In genomic region chr5:37335061-37335460, GRCm38 (mm10) we compare ENCODE assay signal across 28 mouse cellular contexts. TPM values are rescaled to one million over a fixed set of nuclear protein-coding genes. Genes with fewer than 3 reads are reported as not detected.
DNase-seq lines count a peak whose midpoint lies in the region; ATAC-seq and TF ChIP-seq lines count a peak whose summit lies in the region.
"Had no signal": no experiment of that assay in that cellular context is flagged by ENCODE, and none has a peak within 500 bp of the region (broad histone marks: within the 10 kb centered on the region; RNA-seq: fewer than 3 reads in every experiment).

No protein-coding gene starts in this region.

- H3K9ac ChIP-seq in kidney, embryonic 14.5 days (ENCODE audit: low read depth, low read length) = no peak overlapping the region
- H3K9ac ChIP-seq in embryonic facial prominence, embryonic 12.5 days = 0 out of 2 replicates have a peak overlapping the region, but pooled peaks have one; percentile 24
- H3K9ac ChIP-seq in limb, embryonic 13.5 days = peak overlapping the region; percentile 90; the same call in 1 of the 2 replicates
- H3K9ac ChIP-seq: heart, embryonic 15.5 days; stomach, embryonic 15.5 days had no signal

- H3K4me3 ChIP-seq in gastrocnemius, adult 2 months = no peak overlapping the region
- no peak overlapping the region for H3K4me3 ChIP-seq in kidney, embryonic 14.5 days (ENCODE audit: low read length)
- H3K4me3 ChIP-seq in embryonic facial prominence, embryonic 12.5 days = no peak overlapping the region
- peak overlapping the region; percentile 79; the same call in 1 of the 2 replicates for H3K4me3 ChIP-seq in limb, embryonic 13.5 days
- H3K4me3 ChIP-seq: erythroblast, embryonic 14.5 days; intestine, embryonic 15.5 days; layer of hippocampus, adult 2 months; megakaryocyte, embryonic 14.5 days; stomach, embryonic 15.5 days had no signal

- no peak for DNase-seq in gastrocnemius, adult 2 months
- no peak for DNase-seq in gastrocnemius, postnatal 10 days
- DNase-seq in kidney, postnatal 36 days = peak; percentile 53
- no peak for DNase-seq in urinary bladder, adult 18-20 months (ENCODE audit: low spot score in 2 of 2)
- DNase-seq: adrenal gland, postnatal 14 days; cerebellum, adult 11 months; cerebellum, adult 9-10 months; cerebellum, postnatal 36 days; gastrocnemius, postnatal 25 days; heart, adult 11 months; kidney, postnatal 10 days; lung, postnatal 4 days; midbrain, embryonic 14.5 days; right cerebral cortex, postnatal 25 days had no signal

- TF ChIP-seq CTCF in gastrocnemius, adult 2 months (IDR thresholded peaks at IDR 0.05) = no peak

- ATAC-seq in kidney, embryonic 14.5 days (ENCODE audit: low FRiP score, low TSS enrichment) = no peak
- ATAC-seq in embryonic facial prominence, embryonic 12.5 days (ENCODE audit: insufficient number of reproducible peaks, insufficient read depth, low FRiP score, low TSS enrichment) = no peak
- ATAC-seq in limb, embryonic 13.5 days (ENCODE audit: low FRiP score, low read depth) = no peak
- ATAC-seq: CD4-positive, CD25-positive, alpha-beta regulatory T cell, adult 4 months; hindbrain, postnatal 0 days; intestine, embryonic 15.5 days had no signal

- H3K4me2 ChIP-seq in kidney, embryonic 14.5 days (replicated peaks; ENCODE audit: low read depth, low read length) = no peak overlapping the region
- peak overlapping the region; percentile 66; the same call in 1 of the 2 replicates for H3K4me2 ChIP-seq in embryonic facial prominence, embryonic 12.5 days (replicated peaks)
- peak overlapping the region; percentile 81 for H3K4me2 ChIP-seq in limb, embryonic 13.5 days (replicated peaks)
- H3K4me2 ChIP-seq: liver, embryonic 11.5 days had no signal

- intact Hi-C loops in gastrocnemius, adult 2 months (cut with DNase I) = no loop called here

- H3K27me3 ChIP-seq in kidney, embryonic 14.5 days (ENCODE audit: control insufficient read depth, insufficient read depth, low read length) = no peaks in the 10 kb centered on the region
- H3K27me3 ChIP-seq in embryonic facial prominence, embryonic 12.5 days = no peaks in the 10 kb centered on the region
- no peaks in the 10 kb centered on the region for H3K27me3 ChIP-seq in limb, embryonic 13.5 days
- H3K27me3 ChIP-seq: intestine, embryonic 15.5 days; stomach, embryonic 15.5 days had no signal

- H3K36me3 ChIP-seq in kidney, embryonic 14.5 days (ENCODE audit: control insufficient read depth, insufficient read depth, low read length) = peaks cover 2% of the 10 kb centered on the region; the same call in 1 of the 2 replicates
- H3K36me3 ChIP-seq in embryonic facial prominence, embryonic 12.5 days = peaks cover 21% of the 10 kb centered on the region
- peaks cover 40% of the 10 kb centered on the region for H3K36me3 ChIP-seq in limb, embryonic 13.5 days
- H3K36me3 ChIP-seq: heart, embryonic 10.5 days; heart, embryonic 15.5 days; intestine, embryonic 15.5 days; stomach, embryonic 15.5 days had no signal

- H3K4me1 ChIP-seq in kidney, embryonic 14.5 days (ENCODE audit: control insufficient read depth, insufficient read depth, low read length) = peaks cover 26% of the 10 kb centered on the region
- H3K4me1 ChIP-seq in embryonic facial prominence, embryonic 12.5 days = peaks cover 41% of the 10 kb centered on the region
- H3K4me1 ChIP-seq in limb, embryonic 13.5 days = peaks cover 48% of the 10 kb centered on the region
- H3K4me1 ChIP-seq: megakaryocyte, embryonic 14.5 days had no signal

- WGBS in kidney, embryonic 14.5 days = 49% methylated on average over 3 of the region's 3 CpGs
- 51% methylated on average over 3 of the region's 3 CpGs for WGBS in embryonic facial prominence, embryonic 12.5 days
- WGBS in limb, embryonic 13.5 days = 53% methylated on average over 3 of the region's 3 CpGs

- no peaks in the 10 kb centered on the region for H3K9me3 ChIP-seq in kidney, embryonic 14.5 days (ENCODE audit: control insufficient read depth, low read length)
- H3K9me3 ChIP-seq in embryonic facial prominence, embryonic 12.5 days = no peaks in the 10 kb centered on the region
- no peaks in the 10 kb centered on the region for H3K9me3 ChIP-seq in limb, embryonic 13.5 days
- H3K9me3 ChIP-seq: heart, embryonic 10.5 days; heart, embryonic 15.5 days; intestine, embryonic 15.5 days; megakaryocyte, embryonic 14.5 days; stomach, embryonic 15.5 days had no signal

- peak overlapping the region; percentile 54; the same call in 1 of the 2 replicates for H3K27ac ChIP-seq in gastrocnemius, adult 2 months
- H3K27ac ChIP-seq in kidney, embryonic 14.5 days (ENCODE audit: low read depth, low read length) = no peak overlapping the region
- H3K27ac ChIP-seq in embryonic facial prominence, embryonic 12.5 days = no peak overlapping the region
- H3K27ac ChIP-seq in limb, embryonic 13.5 days = no peak overlapping the region
- H3K27ac ChIP-seq: heart, embryonic 10.5 days; heart, embryonic 15.5 days; hindbrain, postnatal 0 days; intestine, embryonic 15.5 days; layer of hippocampus, adult 2 months; stomach, embryonic 15.5 days had no signal

RNA-seq across cellular contexts. Expression of gene Evc, which starts 1.6 kb away (rescaled TPM):
- total RNA-seq in gastrocnemius, adult 2 months (2021) = 10 to 100 TPM; 16.5 to 36.6 TPM
- 10 to 100 TPM; 24.6 to 27.4 TPM for total RNA-seq in gastrocnemius, postnatal 10 days (2021)
- 12.9 and 18.4 TPM in 2 replicates for polyA plus RNA-seq in kidney, embryonic 14.5 days (2014; fragmentation: Nextera tagmentation; extraction: Ambion mirVana)
- 39.2 and 39.8 TPM in 2 replicates for polyA plus RNA-seq in embryonic facial prominence, embryonic 12.5 days (2016; fragmentation: Nextera tagmentation; extraction: Ambion mirVana)
- 32.6 and 33.2 TPM in 2 replicates for polyA plus RNA-seq in limb, embryonic 13.5 days (2015; fragmentation: Nextera tagmentation; extraction: Ambion mirVana)
- polyA plus RNA-seq: CD4-positive, CD25-positive, alpha-beta regulatory T cell, adult 4 months had no signal

RNA-seq across cellular contexts. Expression of gene Evc2, which starts 3.2 kb away (rescaled TPM):
- total RNA-seq in gastrocnemius, adult 2 months (2021) = 10 to 100 TPM in 1 of 2 experiments, 1 to 10 TPM in 1; 6.6 to 12.6 TPM
- total RNA-seq in gastrocnemius, postnatal 10 days (2021) = 10 to 100 TPM in 1 of 2 experiments, 1 to 10 TPM in 1; 9.5 to 13.3 TPM
- polyA plus RNA-seq in kidney, embryonic 14.5 days (2014; fragmentation: Nextera tagmentation; extraction: Ambion mirVana) = 14.4 and 21.6 TPM in 2 replicates
- polyA plus RNA-seq in embryonic facial prominence, embryonic 12.5 days (2016; fragmentation: Nextera tagmentation; extraction: Ambion mirVana) = 25.1 TPM in 2 replicates
- 23.7 and 26.6 TPM in 2 replicates for polyA plus RNA-seq in limb, embryonic 13.5 days (2015; fragmentation: Nextera tagmentation; extraction: Ambion mirVana)
- total RNA-seq: monocyte, adult 5-6 weeks had no signal
- polyA plus RNA-seq: CD4-positive, CD25-positive, alpha-beta regulatory T cell, adult 4 months; erythroblast, embryonic 14.5 days had no signal

Comparison
In these comparisons a context has a peak if more than half of its experiments do, and no peak if none do; other contexts are left out.
1. DNase-seq: peak in kidney, postnatal 36 days (2 of 2); none in gastrocnemius, adult 2 months (single experiment), gastrocnemius, postnatal 10 days (single experiment) and urinary bladder, adult 18-20 months (0 of 2).